Mouse (Mus musculus) cerebellum, postnatal 25 days (tissue): ENCODE measurements around the gene Rpl18a.

Source experiments
- DNase-seq, 2 experiments: peaks; one replicate each; pipeline ENCODE4 v3.0.0; 2021; ENCODE audit warnings: mixed read lengths in 2 of 2

Rpl18a gene

GRCm38 (mm10) chr8:70852595-70853231, 44.5 kb downstream of the Rpl18a start:
- DNase-seq, result no peak

- no peak for DNase-seq
Observed at GRCm38 (mm10) chr8:70851837-70852236, 45.4 kb downstream of the Rpl18a start.

- DNase-seq, result no peak
Observed at GRCm38 (mm10) chr8:70850947-70851346, 46.3 kb downstream of the Rpl18a start.

GRCm38 (mm10) chr8:70850132-70850845, 46.9 kb downstream of the Rpl18a start:
- no peak for DNase-seq

DNA sequence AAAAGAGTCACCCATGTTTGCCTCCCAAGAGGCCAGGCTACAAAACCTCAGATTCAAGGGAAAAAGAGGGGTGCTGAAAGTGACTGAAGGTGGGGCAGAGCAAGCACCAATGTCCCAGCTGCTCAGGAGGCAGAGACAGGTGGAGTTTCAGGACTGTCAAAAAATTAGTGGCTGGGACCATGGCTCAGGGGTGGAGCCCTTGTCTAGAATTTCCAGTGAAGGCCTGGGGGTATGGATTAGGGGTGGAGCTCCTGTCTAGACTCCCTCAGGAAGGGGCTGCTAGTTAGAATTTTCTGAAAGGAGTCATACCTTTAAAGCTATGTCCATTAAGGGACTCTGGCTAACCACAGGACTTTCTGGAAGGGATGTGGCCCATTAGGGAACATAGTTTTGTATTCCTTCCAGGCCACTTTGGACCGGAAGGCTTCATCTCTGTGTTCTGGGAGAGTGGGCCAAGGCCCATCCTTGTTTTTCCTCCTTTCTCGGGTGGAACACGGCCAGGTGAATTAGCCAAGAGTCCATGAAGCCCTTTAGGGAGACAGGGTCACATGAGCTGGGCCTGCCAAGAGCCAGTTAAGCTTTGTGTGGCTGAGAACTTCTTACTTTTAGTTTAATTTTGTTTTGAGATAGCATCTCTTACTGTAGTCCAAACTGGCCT, 47.8 kb downstream of the Rpl18a start:
- no peak for DNase-seq

DNA sequence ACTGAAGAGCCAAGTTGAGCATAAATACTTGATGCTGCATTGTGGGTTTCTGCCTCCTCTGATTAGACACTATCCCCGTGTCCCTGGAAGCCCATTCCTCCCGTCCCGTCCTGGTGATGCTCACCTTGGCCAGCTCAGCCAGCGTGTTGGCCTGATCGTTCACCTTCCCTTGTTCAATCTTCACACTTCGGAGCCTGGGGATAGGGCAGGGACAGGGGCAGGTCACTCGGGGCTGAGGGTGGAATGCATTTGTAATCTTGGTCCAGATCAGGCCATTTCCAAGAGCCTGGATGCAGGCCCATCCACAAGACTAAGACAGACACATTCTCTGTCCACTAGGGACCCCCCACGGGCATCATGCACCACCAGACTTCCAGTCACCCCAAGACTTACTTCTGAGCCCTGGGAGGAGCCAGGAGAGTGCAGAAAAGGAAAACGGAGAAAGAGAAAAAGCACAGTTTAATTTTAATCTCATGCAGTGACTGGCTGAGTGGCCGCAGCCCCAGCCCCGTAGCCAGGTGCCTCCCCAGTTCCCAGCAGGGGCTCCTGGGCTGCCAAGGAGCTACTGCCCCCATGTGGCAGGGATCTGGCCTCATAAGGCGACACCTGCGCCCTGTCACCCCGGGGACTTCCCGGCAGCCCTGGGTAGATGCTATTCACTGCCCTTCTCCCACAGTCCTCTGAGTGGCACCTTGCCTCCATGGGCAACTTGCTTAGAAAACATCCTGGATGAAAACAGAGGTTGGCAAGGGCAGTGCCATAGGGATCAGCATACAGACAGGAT, 50.6 kb downstream of the Rpl18a start:
- DNase-seq, result no peak

GRCm38 (mm10) chr8:70845108-70845507, 52.1 kb downstream of the Rpl18a start:
- DNase-seq, result peak in 1 of 2 experiments; percentile 25
